Mouse (Mus musculus): Measurements from ENCODE around the gene Phactr1. TPM values are rescaled to one million over a fixed set of nuclear protein-coding genes. Genes with fewer than 3 reads are reported as not detected.

Phactr1 gene
- total RNA-seq, 2 experiments from 2014 or later = 1.8 to 2.1 TPM

- DNase-seq = no peak
Observed at GRCm38 (mm10) chr13:42976144-42976543, 295.7 kb downstream of the Phactr1 start.

GRCm38 (mm10) chr13:42976967-42977366 is 296.5 kb downstream of the Phactr1 start:
- no peak for DNase-seq

GRCm38 (mm10) chr13:42980581-42980980 is 300.2 kb downstream of the Phactr1 start:
- no peak for DNase-seq

- no peak for DNase-seq
Observed at GRCm38 (mm10) chr13:42982646-42983045, 302.2 kb downstream of the Phactr1 start.

DNA sequence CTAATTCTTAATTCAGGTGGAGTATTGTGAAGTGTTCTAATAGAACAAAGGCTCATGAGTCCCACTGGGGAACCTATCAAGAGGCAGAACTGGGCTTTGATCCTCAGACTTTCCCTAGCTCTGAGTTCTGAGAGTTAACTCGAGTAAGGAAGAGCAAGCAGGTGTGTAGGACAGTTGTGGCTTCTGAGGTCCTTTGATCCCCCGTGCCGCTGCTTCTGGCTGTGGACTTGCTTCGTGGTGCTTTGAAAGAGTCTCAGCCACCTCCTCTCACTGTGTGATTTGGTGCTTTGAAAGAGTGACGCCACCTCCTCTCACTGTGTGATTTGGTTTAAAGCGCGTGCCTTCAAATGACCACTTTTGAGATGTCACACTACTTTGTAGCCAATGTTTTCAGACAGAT is 305.4 kb downstream of the Phactr1 start:
- no peak for DNase-seq

DNA sequence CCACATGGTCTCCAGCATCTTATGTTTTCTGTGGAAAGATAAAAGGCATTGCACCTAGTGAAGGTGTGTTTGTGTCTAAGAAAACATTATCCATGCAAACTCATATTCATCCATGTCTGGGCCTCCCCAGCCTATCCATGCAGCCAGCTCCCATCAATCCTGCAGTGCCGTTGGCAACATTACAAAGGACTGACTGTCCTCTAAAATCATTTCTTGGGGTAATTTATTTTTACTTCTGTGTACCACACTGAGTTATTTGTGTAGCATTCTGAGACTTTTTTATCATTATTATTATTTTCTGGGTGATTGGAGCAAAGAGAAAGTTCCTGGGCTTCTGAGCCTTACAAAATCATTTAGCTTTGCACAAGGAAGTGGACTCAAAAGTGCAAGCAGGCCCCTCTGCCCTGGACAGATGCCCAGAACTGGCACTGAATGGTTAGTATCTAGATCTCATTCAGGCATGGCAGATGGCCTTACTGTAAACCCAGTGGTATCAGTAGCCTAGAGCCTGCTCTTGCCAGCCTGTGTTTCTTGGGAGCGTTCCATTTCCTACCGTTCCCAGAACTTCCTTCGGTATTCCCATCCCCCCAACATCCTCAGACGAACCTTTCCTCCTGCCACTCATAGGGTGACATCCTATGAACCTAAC is 307.6 kb downstream of the Phactr1 start:
- DNase-seq = no peak

- no peak for DNase-seq
Observed at GRCm38 (mm10) chr13:42989481-42989880, 309.1 kb downstream of the Phactr1 start.

- DNase-seq = no peak
Observed at GRCm38 (mm10) chr13:42990051-42990450, 309.6 kb downstream of the Phactr1 start.

DNA sequence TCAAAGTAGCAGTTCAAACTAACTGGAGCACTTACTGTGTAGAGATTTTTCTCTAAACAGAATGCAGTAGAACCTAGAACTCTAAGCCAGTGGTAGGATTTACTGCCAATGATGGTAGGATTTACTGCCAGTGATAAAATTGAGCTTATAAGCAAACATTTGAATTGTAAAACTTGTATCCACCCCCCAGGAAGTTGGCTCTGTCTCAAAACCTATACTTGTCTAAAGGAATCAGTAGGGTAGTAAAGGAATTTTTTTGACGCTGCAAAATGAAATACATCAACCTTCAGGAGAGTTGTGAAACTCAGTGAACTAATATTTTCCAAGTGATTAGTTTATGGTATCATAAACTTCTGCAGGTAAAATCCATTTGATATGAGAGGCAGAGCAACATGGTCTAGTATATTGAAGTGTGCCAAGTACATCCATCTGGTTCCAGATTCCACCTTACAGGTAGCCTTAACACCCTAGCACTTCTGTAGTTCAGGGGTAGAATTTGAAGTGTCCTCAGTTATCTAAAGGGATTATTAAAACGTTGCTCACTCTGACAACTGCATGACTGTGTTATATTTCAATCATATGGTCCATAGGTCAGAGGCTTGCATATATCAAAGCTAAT is 310.2 kb downstream of the Phactr1 start:
- no peak for DNase-seq

GRCm38 (mm10) chr13:42991164-42991563 is 310.7 kb downstream of the Phactr1 start:
- DNase-seq = no peak

DNA sequence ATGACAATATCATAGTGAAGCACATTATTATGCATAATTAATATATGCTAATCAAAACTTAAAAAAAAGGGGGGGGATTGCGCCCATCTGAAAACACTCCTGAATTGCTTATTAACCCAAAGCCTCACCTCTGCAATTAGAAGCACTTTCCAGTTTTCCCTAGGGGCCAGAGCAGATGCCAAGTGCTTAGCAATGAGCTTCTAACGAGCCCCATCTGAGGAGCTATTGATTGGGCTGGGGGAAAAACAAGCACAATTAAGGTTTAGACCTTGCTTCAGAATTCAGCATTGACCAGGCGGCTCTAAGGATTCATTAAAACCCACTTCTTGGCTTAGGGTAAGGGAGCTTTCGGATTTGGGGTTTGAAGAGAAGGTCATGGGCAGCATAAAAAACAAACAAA is 311.9 kb downstream of the Phactr1 start:
- DNase-seq = no peak

DNA sequence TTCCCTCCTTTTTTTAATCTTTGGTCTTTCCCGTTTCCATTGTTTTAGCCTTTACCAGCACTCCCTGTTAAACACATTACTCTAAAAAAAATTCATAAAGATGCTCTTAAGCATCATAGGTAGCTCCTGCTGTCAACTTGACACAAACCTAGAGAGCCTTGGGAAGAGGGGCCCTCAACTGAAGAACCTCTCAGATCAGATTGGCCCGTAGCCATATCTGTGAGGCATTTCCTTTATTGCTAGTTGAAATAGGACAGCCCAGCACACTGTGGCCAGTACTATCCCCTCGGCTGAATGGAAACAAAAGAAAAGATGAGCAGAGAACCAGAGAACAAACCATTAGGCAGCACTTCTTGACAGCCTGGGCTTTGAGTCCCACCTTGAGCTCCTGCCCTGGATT is 313.9 kb downstream of the Phactr1 start:
- DNase-seq = no peak

DNA sequence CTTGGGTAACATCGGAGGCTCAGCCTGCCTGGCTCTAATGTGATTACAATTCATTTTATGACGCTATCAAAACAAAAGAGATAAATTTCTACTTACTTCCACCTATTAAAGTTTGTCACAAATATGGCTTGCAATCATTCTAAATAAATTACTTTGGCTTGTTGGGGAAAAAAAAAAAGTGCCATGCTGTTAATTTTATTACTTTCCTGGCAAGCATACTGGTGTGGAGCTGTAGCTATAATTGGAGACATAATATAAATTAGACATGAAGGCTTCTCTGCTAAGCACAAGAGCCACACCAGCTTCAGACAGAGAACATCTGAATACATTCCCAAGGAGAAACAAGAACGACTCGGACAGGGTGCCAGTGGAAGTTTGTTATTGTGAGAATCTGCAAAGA is 315.8 kb downstream of the Phactr1 start:
- no peak for DNase-seq

GRCm38 (mm10) chr13:42999287-42999686 is 318.9 kb downstream of the Phactr1 start:
- no peak for DNase-seq

DNA sequence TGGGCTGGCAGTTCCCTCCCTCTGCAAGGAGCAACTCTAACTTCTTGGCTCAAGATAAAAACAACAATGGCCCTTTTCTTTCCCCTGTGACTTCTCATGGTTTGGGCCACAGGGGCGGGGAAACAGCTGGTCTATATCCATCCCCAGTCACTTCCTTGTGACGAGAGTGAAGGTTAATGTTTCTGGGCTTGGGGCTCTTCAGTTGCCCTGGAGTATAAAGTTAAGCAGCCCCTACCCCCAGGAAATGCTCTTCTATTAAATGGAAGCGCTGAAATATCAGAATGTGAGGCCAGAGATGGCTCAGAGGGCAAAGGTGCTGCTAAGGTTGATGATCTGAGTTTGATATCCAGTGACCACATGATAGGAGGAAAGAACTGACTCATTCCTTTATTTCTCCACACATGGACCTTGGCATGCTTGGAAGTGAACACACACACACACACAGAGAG is 324.7 kb downstream of the Phactr1 start:
- peak; percentile 27 for DNase-seq

DNA sequence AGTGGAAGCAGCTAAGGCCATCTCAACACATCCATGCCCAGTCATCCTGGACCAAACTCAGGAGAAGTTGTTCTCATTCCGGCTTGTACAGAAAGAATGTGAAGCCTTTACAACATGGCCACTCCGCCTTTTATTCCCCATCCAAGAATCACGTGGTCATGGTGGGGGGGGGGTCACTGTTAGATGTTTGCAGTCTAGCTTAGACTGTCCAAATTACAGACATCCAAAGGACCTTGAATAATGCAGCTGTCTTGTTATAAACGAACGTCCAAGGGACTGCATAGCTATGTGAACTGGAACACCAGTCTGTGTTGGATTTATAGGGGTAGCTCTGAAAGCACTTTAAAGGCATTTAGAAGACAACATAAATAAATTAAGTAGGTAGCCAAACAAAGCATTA is 328.0 kb downstream of the Phactr1 start:
- no peak for DNase-seq

DNA sequence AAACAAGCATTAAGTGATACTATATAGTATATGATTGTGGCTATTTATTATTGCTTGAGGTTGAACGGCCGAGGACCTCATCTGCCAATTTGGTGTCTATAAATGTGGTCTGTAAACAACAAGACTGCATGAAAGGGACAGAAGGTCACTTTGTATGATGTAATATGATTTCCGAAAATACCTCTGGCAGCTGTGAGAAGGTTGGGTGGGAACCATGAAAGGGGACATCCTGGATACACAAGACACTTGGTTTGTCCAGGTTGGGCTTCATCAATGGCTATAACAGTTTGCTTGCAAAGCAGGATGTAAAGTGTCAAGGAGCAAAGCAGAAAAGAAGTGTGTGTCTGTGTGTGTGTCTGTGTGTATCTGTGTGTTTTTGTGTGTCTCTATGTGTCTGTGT is 329.2 kb downstream of the Phactr1 start:
- DNase-seq = no peak

DNA sequence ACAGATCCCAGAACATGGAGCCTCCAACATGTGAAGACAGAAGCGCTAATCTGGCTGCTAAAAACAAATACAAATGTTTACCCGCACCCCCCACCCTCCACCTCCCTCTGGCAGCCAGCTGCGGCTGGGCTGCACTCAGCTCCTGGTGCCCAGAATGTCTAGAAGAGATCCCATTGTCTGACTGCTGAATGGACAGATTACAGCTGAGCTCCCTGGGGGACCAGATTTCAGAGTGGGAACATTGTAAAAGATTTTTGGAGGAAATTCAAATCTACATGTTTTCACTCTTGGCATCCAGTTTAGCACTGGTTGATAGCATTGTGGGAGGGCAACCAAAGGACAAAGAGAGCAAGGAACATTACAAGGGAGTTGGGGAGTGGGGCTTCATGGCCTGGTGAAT is 331.1 kb downstream of the Phactr1 start:
- no peak for DNase-seq

GRCm38 (mm10) chr13:43013984-43014383 is 333.6 kb downstream of the Phactr1 start:
- no peak for DNase-seq

DNA sequence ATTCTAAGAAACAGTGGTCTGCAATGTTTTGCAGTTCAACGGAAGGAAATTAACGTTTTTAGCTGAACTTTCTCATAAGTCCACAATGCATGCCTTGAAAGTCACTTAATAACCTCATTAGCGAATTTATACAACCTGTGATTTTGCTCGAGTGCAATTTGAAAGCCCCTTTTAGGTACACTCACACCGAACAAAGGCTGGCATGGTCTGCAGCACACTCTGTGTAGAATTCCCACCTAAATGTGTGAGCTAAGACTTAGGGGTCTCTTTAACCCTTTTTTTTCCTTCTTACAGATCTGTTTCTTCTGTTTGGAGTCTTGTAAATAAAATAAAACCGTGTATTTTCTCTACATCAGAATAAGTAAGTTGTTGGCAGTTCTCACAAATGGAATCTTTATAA is 335.3 kb downstream of the Phactr1 start:
- DNase-seq = no peak

- no peak for DNase-seq
Observed at GRCm38 (mm10) chr13:43018863-43019262, 338.4 kb downstream of the Phactr1 start.

- DNase-seq = peak; percentile 9
Observed at GRCm38 (mm10) chr13:43021031-43021430, 340.6 kb downstream of the Phactr1 start.

DNA sequence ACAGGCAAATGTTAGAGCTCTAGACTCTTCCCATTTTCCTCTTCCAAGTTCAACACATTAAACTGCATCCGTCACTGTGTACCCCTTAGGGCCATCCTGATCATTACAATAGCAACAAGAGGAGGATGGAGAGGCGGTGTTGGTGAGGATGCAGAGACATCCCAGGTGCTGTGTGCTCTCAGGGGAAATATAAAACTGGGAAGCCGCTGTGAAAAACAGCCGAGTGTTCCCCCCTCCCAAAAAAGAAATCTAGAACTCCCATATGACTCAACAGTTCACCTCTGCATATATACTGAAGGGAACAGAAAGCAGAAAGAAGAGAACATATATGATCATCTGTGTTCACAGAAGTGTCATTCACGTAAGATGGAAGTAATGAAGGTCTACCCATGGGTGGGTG is 342.6 kb downstream of the Phactr1 start:
- DNase-seq = no peak

- DNase-seq = no peak
Observed at GRCm38 (mm10) chr13:43027568-43027967, 347.1 kb downstream of the Phactr1 start.
